Mouse (Mus musculus) lung, embryonic 16.5 days (tissue): Measurements from ENCODE around the gene Ppl. TPM values are rescaled to one million over a fixed set of nuclear protein-coding genes. Genes with fewer than 3 reads are reported as not detected.

ENCODE experiments used
- ATAC-seq: fragments of 200-750 bp; cut with Nextera tagmentation; 2 replicates; pipeline ENCODE4 v1.8.0; 2017; ENCODE audit warnings: low read depth, mild to moderate bottlenecking, moderate library complexity
- H3K27ac ChIP-seq: fragments of 300-500 bp; sonication (generic); 2 replicates; pipeline ENCODE4 v1.5.1; 2014; ENCODE audit warnings: mild to moderate bottlenecking, control low read depth, low read length
- H3K27me3 ChIP-seq: fragments of 300-500 bp; sonication (generic); 2 replicates; pipeline ENCODE4 v1.6.1; 2014; ENCODE audit warnings: low read depth, low read length, mixed read lengths; ENCODE audit not compliant: control insufficient read depth, insufficient read depth
- H3K36me3 ChIP-seq: fragments of 300-500 bp; sonication (generic); 2 replicates; pipeline ENCODE4 v1.6.1; 2014; ENCODE audit warnings: low read length; ENCODE audit not compliant: control insufficient read depth, insufficient read depth
- H3K4me1 ChIP-seq: fragments of 300-500 bp; sonication (generic); replicated peaks from 2 replicates; pipeline ENCODE4 v1.6.1; 2014; ENCODE audit warnings: low read length, mixed read lengths; ENCODE audit not compliant: control insufficient read depth, insufficient read depth
- H3K4me2 ChIP-seq: fragments of 300-500 bp; sonication (generic); 2 replicates; pipeline ENCODE4 v1.6.1; 2014; ENCODE audit warnings: low read depth, low read length, control low read depth
- H3K4me3 ChIP-seq: fragments of 300-500 bp; sonication (generic); 2 replicates; pipeline ENCODE4 v1.5.1; 2014; ENCODE audit warnings: mild to moderate bottlenecking, low read length, control low read depth
- H3K9ac ChIP-seq: fragments of 300-500 bp; sonication (generic); 2 replicates; pipeline ENCODE4 v1.6.1; 2014; ENCODE audit warnings: low read length, control low read depth
- H3K9me3 ChIP-seq: fragments of 300-500 bp; sonication (generic); 2 replicates; pipeline ENCODE4 v1.6.1; 2016; ENCODE audit warnings: low read length; ENCODE audit not compliant: control insufficient read depth
- WGBS: fragments of 180-500 bp; shearing (Covaris S2); extraction: QIAGEN DNeasy Blood & Tissue Kit; methylation state at CpG from one replicate; pipeline ENCODE4 v1.1.7; 2014; 5-methylcytosine and 5-hydroxymethylcytosine counted together
- polyA plus RNA-seq: library from polyadenylated mRNA; unstranded; fragments of >200 nt; fragmentation: Nextera tagmentation; extraction: Ambion mirVana; gene quantifications from 2 replicates; pipeline ENCODE4 v1.2.1, GENCODE M21; 2015

Gene Ppl
- polyA plus RNA-seq, 1 experiment from 2014 or later = 8.7 TPM

GRCm38 (mm10) chr16:5071974-5072373, 60.2 kb downstream of the Ppl start:
- H3K27me3 ChIP-seq = no peaks in the 10 kb centered on the region
- no peak overlapping the region for H3K27ac ChIP-seq
- ATAC-seq = no peak
- H3K4me3 ChIP-seq = no peak overlapping the region
- H3K4me2 ChIP-seq = no peak overlapping the region
- 92% methylated on average over 7 of the region's 7 CpGs for WGBS
- H3K4me1 ChIP-seq = no peaks in the 10 kb centered on the region
- H3K9ac ChIP-seq = no peak overlapping the region
- H3K9me3 ChIP-seq = no peaks in the 10 kb centered on the region
- H3K36me3 ChIP-seq = peaks cover 52% of the 10 kb centered on the region

- Histone ChIP-seq H3K36me3 (peaks cover 46% of the 10 kb centered on the region), H3K4me2 (no peak overlapping the region), H3K27me3 (no peaks in the 10 kb centered on the region), H3K4me1 (no peaks in the 10 kb centered on the region), H3K9ac (no peak overlapping the region), H3K27ac (no peak overlapping the region), H3K9me3 (no peaks in the 10 kb centered on the region), H3K4me3 (no peak overlapping the region)
- no peak for ATAC-seq
- WGBS = 68% methylated on average over 3 of the region's 3 CpGs
Measured at GRCm38 (mm10) chr16:5070321-5070720, 61.9 kb downstream of the Ppl start.

GRCm38 (mm10) chr16:5063472-5063871, 68.7 kb downstream of the Ppl start:
- H3K4me1 ChIP-seq = no peaks in the 10 kb centered on the region
- H3K4me3 ChIP-seq = no peak overlapping the region
- H3K36me3 ChIP-seq = peaks cover 40% of the 10 kb centered on the region
- WGBS = 91% methylated on average over 4 of the region's 4 CpGs
- H3K9me3 ChIP-seq = no peaks in the 10 kb centered on the region
- no peaks in the 10 kb centered on the region for H3K27me3 ChIP-seq
- no peak overlapping the region for H3K9ac ChIP-seq
- no peak overlapping the region for H3K4me2 ChIP-seq
- H3K27ac ChIP-seq = no peak overlapping the region
- ATAC-seq = no peak

- Histone ChIP-seq H3K36me3 (peaks cover 34% of the 10 kb centered on the region), H3K27me3 (no peaks in the 10 kb centered on the region), H3K4me3 (no peak overlapping the region), H3K9ac (no peak overlapping the region), H3K9me3 (no peaks in the 10 kb centered on the region), H3K4me2 (no peak overlapping the region), H3K27ac (no peak overlapping the region), H3K4me1 (no peaks in the 10 kb centered on the region)
- WGBS = 72% methylated on average over 1 of the region's 1 CpGs
- no peak for ATAC-seq
Measured at GRCm38 (mm10) chr16:5058114-5058513, 74.1 kb downstream of the Ppl start.

GRCm38 (mm10) chr16:5050251-5051110, 81.7 kb downstream of the Ppl start:
- H3K36me3 ChIP-seq = peaks cover 25% of the 10 kb centered on the region
- H3K4me2 ChIP-seq = peak overlapping the region; percentile 95
- no peaks in the 10 kb centered on the region for H3K9me3 ChIP-seq
- H3K27ac ChIP-seq = peak overlapping the region; percentile 99
- peak overlapping the region; percentile 96 for H3K9ac ChIP-seq
- under 1% methylated on average over 78 of the region's 78 CpGs for WGBS
- H3K27me3 ChIP-seq = no peaks in the 10 kb centered on the region
- H3K4me1 ChIP-seq = peaks cover 19% of the 10 kb centered on the region
- H3K4me3 ChIP-seq = peak overlapping the region; percentile 81
- peak; percentile 67 for ATAC-seq

GRCm38 (mm10) chr16:5049774-5050234, 82.4 kb downstream of the Ppl start, which contains the start of the genes Glyr1 and Ubn1:
Gene Glyr1 (minus strand): TSS chr16:5049863.
Gene Ubn1 (plus strand): TSS chr16:5050057.
- peak within 1 kb of the TSS; percentile 95 for H3K4me2 ChIP-seq
- no peaks in the 10 kb centered on the region for H3K27me3 ChIP-seq
- H3K9me3 ChIP-seq = no peaks in the 10 kb centered on the region
- H3K27ac ChIP-seq = peak within 1 kb of the TSS; percentile 99
- under 1% methylated on average over 52 of the region's 56 CpGs for WGBS
- H3K4me1 ChIP-seq = peaks cover 19% of the 10 kb centered on the region
- peak within 1 kb of the TSS; percentile 96 for H3K9ac ChIP-seq
- peaks cover 21% of the 10 kb centered on the region for H3K36me3 ChIP-seq
- H3K4me3 ChIP-seq = peak within 1 kb of the TSS; percentile 81
- ATAC-seq = peak; percentile 99

- peak; percentile 45 for ATAC-seq
- Histone ChIP-seq H3K9ac (peak overlapping the region; percentile 95), H3K4me2 (peak overlapping the region; percentile 65), H3K9me3 (no peaks in the 10 kb centered on the region), H3K36me3 (peaks cover 22% of the 10 kb centered on the region), H3K27me3 (no peaks in the 10 kb centered on the region), H3K27ac (peak overlapping the region; percentile 78), H3K4me3 (peak overlapping the region; percentile 81), H3K4me1 (peaks cover 19% of the 10 kb centered on the region)
- under 1% methylated on average over 38 of the region's 38 CpGs for WGBS
Measured at GRCm38 (mm10) chr16:5049182-5049773, 82.9 kb downstream of the Ppl start.

GRCm38 (mm10) chr16:5045322-5045721, 86.9 kb downstream of the Ppl start:
- Histone ChIP-seq H3K4me3 (no peak overlapping the region), H3K27ac (no peak overlapping the region), H3K9ac (no peak overlapping the region), H3K4me2 (no peak overlapping the region), H3K27me3 (no peaks in the 10 kb centered on the region), H3K4me1 (peaks cover 11% of the 10 kb centered on the region), H3K36me3 (peaks cover 44% of the 10 kb centered on the region), H3K9me3 (no peaks in the 10 kb centered on the region)
- ATAC-seq = no peak
- WGBS = 91% methylated on average over 3 of the region's 3 CpGs

GRCm38 (mm10) chr16:5036649-5037234, 95.5 kb downstream of the Ppl start:
- no peak overlapping the region for H3K4me2 ChIP-seq
- no peak for ATAC-seq
- 75% methylated on average over 5 of the region's 5 CpGs for WGBS
- no peak overlapping the region for H3K4me3 ChIP-seq
- no peak overlapping the region for H3K9ac ChIP-seq
- no peaks in the 10 kb centered on the region for H3K27me3 ChIP-seq
- no peaks in the 10 kb centered on the region for H3K9me3 ChIP-seq
- H3K27ac ChIP-seq = no peak overlapping the region
- no peaks in the 10 kb centered on the region for H3K4me1 ChIP-seq
- H3K36me3 ChIP-seq = peaks cover 63% of the 10 kb centered on the region
